Mouse (Mus musculus): ENCODE measurements at regions not wholly inside any gene's neighbourhood (a gene's known extent, or its start where the extent isn't known, plus 50 kb on each side); places are given as distances from the start of the nearest gene placed in this dataset.

- TF ChIP-seq CTCF (IDR thresholded peaks at IDR 0.05; ENCODE audit: borderline replicate concordance, extremely low read depth, insufficient read depth, insufficient read length) (no peak), POLR2A (IDR thresholded peaks at IDR 0.05; ENCODE audit: borderline replicate concordance, extremely low read depth, insufficient read depth, insufficient read length, poor library complexity, severe bottlenecking) (no peak)
Observed at GRCm38 (mm10) chr15:96813472-96813871, 113.9 kb upstream of the Slc38a2 start.

All from brain, embryonic 14.5 days (tissue).